Mouse (Mus musculus) spleen, adult 2 months (tissue): ENCODE measurements around the gene Tgfbr3. TPM values are rescaled to one million over a fixed set of nuclear protein-coding genes. Genes with fewer than 3 reads are reported as not detected.

Source experiments
- DNase-seq, 2 experiments: peaks; one replicate each; pipeline versions ENCODE4 v3.0.0 to v3.0.0-alpha.2; 2012 to 2021; ENCODE audit warnings: low spot score in 2 of 2, low read depth in 1 of 2
- H3K27ac ChIP-seq: fragments of 200-500 bp; 2 replicates; pipeline ENCODE4 v1.5.1; 2012; ENCODE audit warnings: low read length, inconsistent platforms; ENCODE audit not compliant: insufficient read depth
- H3K27me3 ChIP-seq: fragments of 200-500 bp; 2 replicates; pipeline ENCODE4 v1.6.1; 2012; ENCODE audit warnings: mild to moderate bottlenecking, moderate library complexity, low read length, inconsistent platforms; ENCODE audit not compliant: control insufficient read depth, insufficient read depth
- H3K36me3 ChIP-seq: fragments of 200-500 bp; 2 replicates; pipeline ENCODE4 v1.6.1; 2012; ENCODE audit warnings: mild to moderate bottlenecking, low read length, inconsistent platforms; ENCODE audit not compliant: control insufficient read depth, insufficient read depth
- H3K4me1 ChIP-seq: fragments of 200-500 bp; 2 replicates; pipeline ENCODE4 v1.6.1; 2011; ENCODE audit warnings: inconsistent platforms; ENCODE audit not compliant: control insufficient read depth, insufficient read depth, insufficient read length
- H3K4me3 ChIP-seq: fragments of 200-500 bp; 2 replicates; pipeline ENCODE4 v1.5.1; 2011; ENCODE audit warnings: mild to moderate bottlenecking, inconsistent platforms; ENCODE audit not compliant: insufficient read depth, insufficient read length; ENCODE audit errors: extremely low read depth
- CTCF ChIP-seq: fragments of 200-500 bp; IDR thresholded peaks from 2 replicates; pipeline ENCODE4 v1.5.1; 2011; ENCODE audit warnings: mild to moderate bottlenecking, inconsistent platforms; ENCODE audit not compliant: insufficient read depth, insufficient read length, insufficient replicate concordance; ENCODE audit errors: extremely low read depth
- POLR2A ChIP-seq: fragments of 200-500 bp; IDR thresholded peaks from 2 replicates; pipeline ENCODE4 v1.6.1; 2011; ENCODE audit warnings: low read depth, low read length, inconsistent platforms
- WGBS: fragments of 180-500 bp; shearing (Covaris S2); methylation state at CpG from one replicate; pipeline ENCODE4 v1.1.7; 2018; 5-methylcytosine and 5-hydroxymethylcytosine counted together
- polyA plus RNA-seq: library from polyadenylated mRNA; depleted of rRNA; stranded (reverse); fragments of >200 nt; gene quantifications from 2 replicates; pipeline ENCODE4 v1.2.3, GENCODE M21; 2012

The Tgfbr3 gene
- polyA plus RNA-seq, 1 experiment: 20.5 TPM

DNA sequence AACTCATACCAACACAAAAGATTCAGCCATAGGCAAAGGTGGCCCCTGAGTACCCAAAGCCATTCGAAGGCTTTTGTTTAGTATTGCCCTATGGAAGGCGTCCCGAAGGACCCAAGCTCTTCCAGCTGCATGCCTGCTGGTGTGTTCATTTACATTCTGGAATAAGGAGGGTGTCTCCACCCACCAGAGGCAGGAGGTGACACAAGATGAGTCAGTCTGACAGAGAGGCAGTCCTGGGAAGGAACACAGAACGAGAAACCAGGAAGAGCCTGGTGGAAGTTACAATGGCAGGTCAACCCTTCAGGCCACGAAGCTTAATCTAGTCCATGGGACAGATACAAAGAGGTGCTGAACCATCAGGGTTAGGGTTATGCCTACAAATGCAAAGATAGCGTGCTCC, 169.5 kb downstream of the Tgfbr3 start:
- no peaks in the 10 kb centered on the region for H3K27me3 ChIP-seq
- TF ChIP-seq CTCF (no peak), POLR2A (no peak)
- 90% methylated on average over 6 of the region's 6 CpGs for WGBS
- no peak for DNase-seq
- H3K4me3 ChIP-seq: no peak overlapping the region
- no peaks in the 10 kb centered on the region for H3K4me1 ChIP-seq
- H3K27ac ChIP-seq: no peak overlapping the region
- H3K36me3 ChIP-seq: no peaks in the 10 kb centered on the region

DNA sequence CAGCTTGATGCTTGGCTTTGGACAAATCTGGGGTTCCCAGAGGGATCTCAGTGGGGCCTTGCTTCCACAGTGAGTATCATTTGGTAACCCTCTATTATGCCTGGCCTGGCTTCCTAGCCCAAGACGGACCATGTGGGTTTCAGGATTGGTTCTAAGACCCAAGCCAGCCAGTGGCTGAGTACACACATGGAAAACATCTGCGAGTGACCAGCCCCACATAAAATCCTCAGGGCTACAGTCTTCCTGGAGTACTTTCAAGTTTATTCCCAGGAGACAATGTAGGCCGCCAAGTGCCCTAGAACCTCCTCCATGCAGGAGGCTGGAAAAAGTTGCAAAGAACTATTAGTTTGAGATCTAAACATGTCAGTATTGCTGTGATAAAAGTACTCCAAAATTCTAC, 172.6 kb downstream of the Tgfbr3 start:
- WGBS: 83% methylated on average over 3 of the region's 3 CpGs
- H3K4me3 ChIP-seq: no peak overlapping the region
- DNase-seq: no peak
- no peak for TF ChIP-seq POLR2A
- no peak for TF ChIP-seq CTCF
- H3K4me1 ChIP-seq: no peaks in the 10 kb centered on the region
- no peaks in the 10 kb centered on the region for H3K27me3 ChIP-seq
- H3K36me3 ChIP-seq: no peaks in the 10 kb centered on the region
- no peak overlapping the region for H3K27ac ChIP-seq

DNA sequence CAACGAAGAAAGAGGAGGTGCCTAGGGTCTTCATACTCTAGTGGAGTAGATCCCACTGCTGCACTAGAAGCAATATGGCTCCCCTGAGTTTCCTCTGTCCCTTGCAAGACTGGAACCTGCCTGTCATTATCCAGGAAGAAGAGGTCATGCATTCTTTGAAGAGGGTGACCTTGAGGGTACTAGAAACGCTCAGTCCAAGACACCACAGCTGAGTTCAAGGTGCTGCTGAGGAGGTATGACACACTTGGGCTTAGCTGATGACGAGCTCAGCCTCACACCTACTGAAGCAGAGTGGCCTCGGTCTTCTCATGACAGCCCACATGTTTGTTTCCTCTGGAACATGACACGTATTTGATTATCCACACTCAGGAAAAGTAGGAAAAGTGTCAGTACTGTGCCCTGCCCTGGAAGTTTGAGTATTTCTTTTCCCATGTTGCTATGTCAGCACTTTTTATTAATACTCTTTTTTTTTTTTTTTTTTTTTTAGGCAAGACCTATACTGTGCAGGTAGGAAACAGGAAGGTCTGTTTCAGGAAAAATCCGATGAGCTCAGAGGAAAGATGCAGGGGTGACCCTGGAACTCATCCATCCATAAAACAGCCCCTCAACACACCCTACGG, 176.7 kb downstream of the Tgfbr3 start:
- H3K27ac ChIP-seq: no peak overlapping the region
- no peaks in the 10 kb centered on the region for H3K36me3 ChIP-seq
- no peaks in the 10 kb centered on the region for H3K27me3 ChIP-seq
- WGBS: 87% methylated on average over 7 of the region's 7 CpGs
- TF ChIP-seq POLR2A (no peak), CTCF (no peak)
- H3K4me3 ChIP-seq: no peak overlapping the region
- DNase-seq: no peak
- no peaks in the 10 kb centered on the region for H3K4me1 ChIP-seq

DNA sequence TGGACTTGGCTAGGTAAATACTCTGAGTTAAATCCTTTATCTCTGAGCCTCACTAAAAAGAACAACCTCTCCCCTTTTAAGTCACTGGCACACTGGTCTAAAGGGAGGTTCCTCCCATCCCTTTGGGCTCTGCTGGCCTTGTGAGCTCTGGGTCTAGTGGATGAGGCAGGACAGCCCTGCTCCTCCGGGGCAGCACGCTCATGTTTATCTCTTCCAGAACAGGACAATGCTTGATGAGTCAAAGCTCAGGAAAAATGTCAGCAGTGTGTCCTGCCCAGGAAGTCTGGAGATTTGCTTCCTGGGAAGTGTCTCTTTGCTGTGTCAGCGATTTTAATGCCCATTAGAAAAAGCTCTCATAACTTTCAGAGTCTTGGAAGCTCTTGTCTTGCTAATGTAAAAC, 177.6 kb downstream of the Tgfbr3 start:
- 88% methylated on average over 3 of the region's 3 CpGs for WGBS
- Histone ChIP-seq H3K4me1 (no peaks in the 10 kb centered on the region), H3K36me3 (no peaks in the 10 kb centered on the region), H3K27me3 (no peaks in the 10 kb centered on the region), H3K27ac (no peak overlapping the region), H3K4me3 (no peak overlapping the region)
- DNase-seq: no peak
- TF ChIP-seq POLR2A: no peak
- TF ChIP-seq CTCF: no peak

DNA sequence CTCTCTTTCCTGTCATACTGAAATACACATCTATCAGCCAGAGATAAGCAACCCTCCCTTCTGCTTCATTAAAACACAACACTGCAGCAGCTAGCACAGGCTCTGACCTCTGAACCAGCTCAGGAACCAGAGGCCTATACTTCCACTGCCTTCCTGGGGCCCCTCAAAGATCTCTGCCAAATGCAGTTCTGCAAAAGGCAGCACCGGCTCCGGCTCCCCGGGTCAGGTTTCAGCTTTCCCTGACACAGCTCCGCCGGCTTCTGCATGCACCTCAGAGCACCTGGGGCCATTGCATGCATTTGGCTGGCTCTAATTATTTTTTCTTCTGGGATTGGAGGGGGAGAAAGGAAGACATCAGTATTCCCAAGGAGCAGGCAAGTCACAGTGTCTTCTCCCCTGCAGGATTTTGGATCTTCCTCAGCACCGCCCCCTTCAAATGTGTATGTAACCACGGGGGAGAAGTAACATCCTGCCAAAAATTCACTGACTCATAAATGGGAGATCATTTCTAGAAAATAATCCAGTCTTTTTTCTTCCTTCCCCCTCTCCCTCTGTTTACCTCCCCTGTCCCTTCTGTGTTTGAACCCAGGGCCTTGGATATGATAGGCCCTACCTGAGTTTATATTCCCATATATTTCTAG, 178.4 kb downstream of the Tgfbr3 start:
- TF ChIP-seq POLR2A (no peak), CTCF (no peak)
- Histone ChIP-seq H3K4me1 (no peaks in the 10 kb centered on the region), H3K27ac (no peak overlapping the region), H3K27me3 (no peaks in the 10 kb centered on the region), H3K36me3 (no peaks in the 10 kb centered on the region), H3K4me3 (no peak overlapping the region)
- WGBS: 44% methylated on average over 7 of the region's 7 CpGs
- DNase-seq: no peak

DNA sequence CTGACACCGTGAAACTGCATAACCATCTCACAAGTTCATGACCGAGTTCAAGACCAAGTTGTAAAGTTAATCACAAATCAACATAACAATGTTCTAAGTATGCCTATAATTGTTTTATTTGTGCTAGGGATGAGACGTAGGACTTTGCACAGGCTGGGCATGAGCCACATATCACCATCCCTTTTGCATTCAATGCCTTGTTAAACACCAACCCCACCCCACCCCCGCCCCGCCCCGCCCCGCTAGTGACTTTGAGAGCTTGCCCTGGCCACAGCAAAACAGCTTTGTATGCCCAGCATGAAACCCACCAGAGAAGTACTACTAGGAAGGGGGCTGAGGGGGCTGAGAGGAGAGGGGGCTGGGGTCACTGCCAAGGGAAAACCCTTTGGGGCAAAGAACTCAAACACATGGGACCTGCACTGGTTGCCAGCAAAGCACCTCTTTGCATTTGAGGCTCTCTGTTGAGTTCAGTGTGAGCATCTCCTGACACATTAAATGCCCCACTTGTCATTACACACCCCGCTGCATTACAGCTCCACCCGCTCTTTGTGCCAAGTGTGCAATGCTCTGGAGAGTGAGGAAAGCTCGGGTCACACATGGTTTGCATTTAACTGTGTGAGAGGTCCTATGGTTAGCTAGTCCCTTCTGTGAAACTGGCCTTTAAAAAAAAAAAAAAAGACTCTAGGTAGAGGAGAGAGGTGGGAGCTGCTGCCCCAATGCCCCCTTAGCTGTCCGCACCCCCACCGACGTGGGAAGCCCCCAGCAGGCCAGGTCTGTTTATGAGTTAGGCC, 179.1 kb downstream of the Tgfbr3 start:
- DNase-seq: no peak
- no peaks in the 10 kb centered on the region for H3K27me3 ChIP-seq

More for the DNA sequence above, 179.1 kb downstream of the Tgfbr3 start:
- 72% methylated on average over 13 of the region's 13 CpGs for WGBS
- Histone ChIP-seq H3K36me3 (no peaks in the 10 kb centered on the region), H3K4me1 (no peaks in the 10 kb centered on the region), H3K27ac (no peak overlapping the region), H3K4me3 (no peak overlapping the region)
- TF ChIP-seq CTCF (no peak), POLR2A (no peak)
